Mouse (Mus musculus): ENCODE measurements around the gene Cacng7.

- TF ChIP-seq ZNF384 (IDR thresholded peaks at IDR 0.05; ENCODE audit: low read depth, low read length) (no peak), MAFK (IDR thresholded peaks at IDR 0.05; ENCODE audit: insufficient read depth, low read depth, low read length) (no peak)
Measured at GRCm38 (mm10) chr7:3296711-3297110, 36.0 kb upstream of the Cacng7 start.
